Mouse (Mus musculus): Measurements from ENCODE around the gene Fam131c. TPM values are rescaled to one million over a fixed set of nuclear protein-coding genes. Genes with fewer than 3 reads are reported as not detected.

Gene Fam131c
- polyA plus RNA-seq, 1 experiment from 2014 or later, result 3.2 TPM

DNA sequence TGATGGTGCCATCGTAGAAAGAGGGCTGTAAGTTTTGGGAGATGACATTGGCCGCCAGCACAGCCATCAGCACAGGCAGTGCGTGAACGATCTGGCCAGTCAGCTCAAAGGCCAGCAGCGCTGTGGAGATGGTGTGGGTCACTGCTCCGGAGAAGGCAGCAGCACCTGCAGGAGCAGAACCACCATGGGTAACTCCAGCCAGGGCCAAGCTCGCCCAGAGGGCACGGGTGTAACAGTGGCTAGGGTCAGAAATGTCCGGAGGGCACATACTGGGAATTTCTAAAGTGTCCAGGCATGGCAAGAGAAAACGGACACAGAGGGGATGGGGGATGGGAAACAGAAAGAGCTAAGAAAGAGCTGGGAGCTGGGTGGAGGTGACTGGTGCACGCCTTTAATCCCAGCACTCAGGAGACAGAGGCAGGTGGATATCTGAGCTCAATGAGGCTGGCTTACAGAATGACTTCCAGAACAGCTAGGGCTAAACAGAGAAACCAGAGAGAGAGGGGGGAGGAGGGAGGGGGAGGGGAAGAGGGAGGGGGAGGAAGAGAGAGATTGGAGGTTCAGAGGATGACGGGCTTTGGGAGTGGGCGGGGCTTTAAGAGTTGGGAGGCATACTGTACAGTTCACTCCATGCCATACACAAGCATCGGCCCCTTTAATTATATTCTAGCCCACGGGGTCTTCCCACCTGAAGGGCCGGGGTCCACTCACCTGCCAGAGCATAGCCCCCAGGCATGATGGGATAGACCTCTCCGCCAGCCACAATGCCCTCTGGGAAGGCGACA, 21.5 kb downstream of the Fam131c start:
- Histone ChIP-seq H3K36me3 (ENCODE audit: insufficient read depth) (no peaks in the 10 kb centered on the region), H3K4me1 (ENCODE audit: insufficient read depth) (no peaks in the 10 kb centered on the region), H3K9ac (no peak overlapping the region), H3K27me3 (ENCODE audit: insufficient read depth, low read length) (peaks cover 3% of the 10 kb centered on the region), H3K9me3 (ENCODE audit: low read depth, low read length) (no peaks in the 10 kb centered on the region), H3K4me3 (ENCODE audit: low read depth, low read length) (no peak overlapping the region), H3K27ac (ENCODE audit: low read depth) (no peak overlapping the region), H3K4me2 (no peak overlapping the region)
- no peak for TF ChIP-seq CTCF (IDR thresholded peaks at IDR 0.05; ENCODE audit: low read depth)
- no peak for ATAC-seq (ENCODE audit: insufficient read depth)
- no peak for DNase-seq
- WGBS, result 70% methylated on average over 18 of the region's 18 CpGs

DNA sequence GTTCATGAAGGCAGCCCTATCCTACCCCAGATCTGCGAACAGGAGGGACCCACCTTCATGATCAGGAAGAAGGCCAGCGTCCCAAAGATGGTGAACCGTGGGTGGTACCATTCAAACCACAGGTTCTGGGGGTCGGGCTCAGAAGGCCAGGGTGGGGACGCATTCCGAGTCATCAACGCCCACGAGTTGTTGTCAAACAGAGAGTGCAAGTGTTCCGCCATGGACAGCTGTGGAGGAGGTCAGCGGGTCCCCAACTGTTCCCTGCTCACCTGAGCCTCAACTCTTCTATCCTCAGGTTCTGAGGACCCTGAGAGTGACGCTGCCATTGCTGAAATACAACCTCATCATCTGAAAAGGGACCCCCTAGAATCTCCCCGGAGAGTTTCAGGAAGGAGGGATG, 23.3 kb downstream of the Fam131c start:
- Histone ChIP-seq H3K4me2 (no peak overlapping the region), H3K9ac (no peak overlapping the region), H3K36me3 (ENCODE audit: insufficient read depth) (no peaks in the 10 kb centered on the region), H3K27me3 (ENCODE audit: insufficient read depth, low read length) (no peaks in the 10 kb centered on the region), H3K9me3 (ENCODE audit: low read depth, low read length) (no peaks in the 10 kb centered on the region), H3K27ac (ENCODE audit: low read depth) (no peak overlapping the region), H3K4me3 (ENCODE audit: low read depth, low read length) (no peak overlapping the region), H3K4me1 (ENCODE audit: insufficient read depth) (no peaks in the 10 kb centered on the region)
- ATAC-seq (ENCODE audit: insufficient read depth) (no peak), DNase-seq (no peak)
- TF ChIP-seq CTCF (IDR thresholded peaks at IDR 0.05; ENCODE audit: low read depth), result no peak
- 66% methylated on average over 12 of the region's 12 CpGs for WGBS

DNA sequence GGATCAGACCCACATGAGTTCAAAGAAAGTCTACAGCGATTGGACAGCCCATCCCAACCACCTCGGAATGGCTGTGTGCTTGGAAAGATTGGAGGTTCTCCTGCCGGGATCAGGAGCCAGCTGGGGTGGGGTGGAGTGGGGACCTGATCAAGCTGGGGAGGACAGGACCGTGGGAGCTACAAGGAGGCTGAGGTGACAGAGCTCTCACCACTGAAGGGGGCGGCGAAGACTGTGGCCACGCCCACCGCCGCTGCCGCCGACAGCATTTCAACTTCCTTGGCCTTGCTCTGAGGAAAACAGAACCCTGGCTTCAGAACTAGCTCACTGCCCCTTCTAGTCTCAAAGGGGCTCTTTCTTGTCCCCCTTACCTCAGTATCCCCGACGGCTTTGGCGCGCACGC, 26.7 kb downstream of the Fam131c start:
- 12% methylated on average over 16 of the region's 16 CpGs for WGBS
- DNase-seq (peak; percentile 50), ATAC-seq (ENCODE audit: insufficient read depth) (no peak)
- H3K4me3 ChIP-seq (ENCODE audit: low read depth, low read length), result no peak overlapping the region
- no peaks in the 10 kb centered on the region for H3K27me3 ChIP-seq (ENCODE audit: insufficient read depth, low read length)
- H3K9ac ChIP-seq, result peak overlapping the region; percentile 16; the same call in 1 of the 2 replicates
- TF ChIP-seq CTCF (IDR thresholded peaks at IDR 0.05; ENCODE audit: low read depth), result no peak
- no peaks in the 10 kb centered on the region for H3K36me3 ChIP-seq (ENCODE audit: insufficient read depth)
- H3K4me1 ChIP-seq (ENCODE audit: insufficient read depth), result no peaks in the 10 kb centered on the region
- peak overlapping the region; percentile 40 for H3K4me2 ChIP-seq
- H3K27ac ChIP-seq (ENCODE audit: low read depth), result no peak overlapping the region
- no peaks in the 10 kb centered on the region for H3K9me3 ChIP-seq (ENCODE audit: low read depth, low read length)

DNA sequence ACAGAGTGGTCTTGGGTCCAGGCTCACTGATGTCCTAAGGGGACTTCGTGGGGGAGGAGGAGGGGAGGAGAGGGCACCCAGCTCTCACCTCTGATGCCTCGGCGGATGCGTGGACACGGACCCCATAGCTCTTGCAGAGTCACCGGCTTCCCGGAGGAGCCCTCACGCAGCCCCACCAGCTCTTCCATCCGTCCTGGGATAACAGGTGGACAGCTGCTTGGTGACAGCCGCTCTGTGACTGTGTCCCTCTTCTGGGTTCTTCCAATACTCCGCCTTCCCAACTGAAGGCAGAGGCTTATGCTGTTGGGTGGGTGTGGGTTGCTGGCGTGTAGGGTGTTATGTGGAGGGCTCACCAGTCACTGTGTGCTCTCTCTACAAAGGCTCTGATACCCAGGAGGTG, 29.8 kb downstream of the Fam131c start:
- H3K9me3 ChIP-seq (ENCODE audit: low read depth, low read length), result no peaks in the 10 kb centered on the region
- no peak for ATAC-seq (ENCODE audit: insufficient read depth)
- no peak for TF ChIP-seq CTCF (IDR thresholded peaks at IDR 0.05; ENCODE audit: low read depth)
- H3K4me2 ChIP-seq, result no peak overlapping the region
- H3K9ac ChIP-seq, result peak overlapping the region; percentile 13; the same call in 1 of the 2 replicates
- H3K4me3 ChIP-seq (ENCODE audit: low read depth, low read length), result no peak overlapping the region
- H3K27me3 ChIP-seq (ENCODE audit: insufficient read depth, low read length), result no peaks in the 10 kb centered on the region
- H3K27ac ChIP-seq (ENCODE audit: low read depth), result no peak overlapping the region
- H3K4me1 ChIP-seq (ENCODE audit: insufficient read depth), result no peaks in the 10 kb centered on the region
- H3K36me3 ChIP-seq (ENCODE audit: insufficient read depth), result no peaks in the 10 kb centered on the region
- DNase-seq, result no peak
- 65% methylated on average over 12 of the region's 12 CpGs for WGBS

DNA sequence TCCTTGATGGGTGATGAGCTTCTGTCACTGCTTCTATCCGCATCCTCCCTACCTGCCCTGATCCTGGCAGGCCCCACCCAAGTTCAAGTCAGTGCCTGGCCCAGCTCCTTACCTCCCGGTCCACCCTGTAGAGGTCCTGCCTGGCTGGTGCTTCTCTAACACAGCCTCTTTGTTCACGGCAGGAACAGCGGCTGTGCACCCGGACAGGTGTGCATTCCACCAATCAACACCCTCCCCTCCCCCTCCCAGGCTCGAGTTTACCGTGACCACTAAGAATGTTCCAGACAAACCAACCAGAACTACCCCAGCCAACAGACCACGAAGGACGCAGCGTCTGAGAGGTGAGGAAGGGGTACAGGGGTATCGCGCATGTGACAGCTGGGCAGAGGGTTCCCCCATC, 30.5 kb downstream of the Fam131c start, which contains the start of gene Clcnka:
Gene Clcnka, minus strand, starts transcription at position 180 of the 400 bp plus-strand sequence.
- Histone ChIP-seq H3K27ac (ENCODE audit: low read depth) (no peak within 1 kb of the TSS), H3K36me3 (ENCODE audit: insufficient read depth) (no peaks in the 10 kb centered on the region), H3K4me2 (peak within 1 kb of the TSS; percentile 1; the same call in 1 of the 2 replicates), H3K4me1 (ENCODE audit: insufficient read depth) (no peaks in the 10 kb centered on the region), H3K9ac (peak within 1 kb of the TSS; percentile 13; the same call in 1 of the 2 replicates), H3K27me3 (ENCODE audit: insufficient read depth, low read length) (no peaks in the 10 kb centered on the region), H3K4me3 (ENCODE audit: low read depth, low read length) (no peak within 1 kb of the TSS), H3K9me3 (ENCODE audit: low read depth, low read length) (no peaks in the 10 kb centered on the region)
- ATAC-seq (ENCODE audit: insufficient read depth), result peak; percentile 56; the same call in 1 of the 2 replicates
- peak; percentile 17 for DNase-seq
- 47% methylated on average over 12 of the region's 12 CpGs for WGBS
- TF ChIP-seq CTCF (IDR thresholded peaks at IDR 0.05; ENCODE audit: low read depth), result no peak

DNA sequence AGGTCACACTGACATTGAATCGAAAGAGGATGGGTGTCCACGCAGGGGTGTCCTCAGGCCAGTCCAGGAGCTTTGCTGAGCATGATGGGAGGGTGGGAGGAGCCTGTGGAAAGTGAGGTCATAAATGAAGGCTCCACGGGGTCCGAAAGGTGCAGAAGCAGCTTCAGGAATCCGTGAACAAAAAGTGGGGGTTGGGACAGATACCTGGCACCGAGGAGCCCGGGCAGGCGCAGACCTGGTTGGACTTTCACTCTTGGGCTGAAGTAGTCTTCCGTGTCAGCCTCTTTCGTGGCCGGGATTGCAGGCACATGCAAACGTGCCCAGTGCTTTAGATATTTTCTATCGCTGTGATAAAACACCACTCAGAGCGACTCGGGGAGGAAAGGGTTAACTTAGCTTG, 32.2 kb downstream of the Fam131c start:
- ATAC-seq (ENCODE audit: insufficient read depth) (no peak), DNase-seq (peak; percentile 13)
- Histone ChIP-seq H3K4me2 (no peak overlapping the region), H3K27ac (ENCODE audit: low read depth) (no peak overlapping the region), H3K27me3 (ENCODE audit: insufficient read depth, low read length) (no peaks in the 10 kb centered on the region), H3K9ac (no peak overlapping the region), H3K36me3 (ENCODE audit: insufficient read depth) (no peaks in the 10 kb centered on the region), H3K4me1 (ENCODE audit: insufficient read depth) (no peaks in the 10 kb centered on the region), H3K9me3 (ENCODE audit: low read depth, low read length) (no peaks in the 10 kb centered on the region), H3K4me3 (ENCODE audit: low read depth, low read length) (no peak overlapping the region)
- WGBS, result 80% methylated on average over 15 of the region's 15 CpGs
- TF ChIP-seq CTCF (IDR thresholded peaks at IDR 0.05; ENCODE audit: low read depth), result no peak

DNA sequence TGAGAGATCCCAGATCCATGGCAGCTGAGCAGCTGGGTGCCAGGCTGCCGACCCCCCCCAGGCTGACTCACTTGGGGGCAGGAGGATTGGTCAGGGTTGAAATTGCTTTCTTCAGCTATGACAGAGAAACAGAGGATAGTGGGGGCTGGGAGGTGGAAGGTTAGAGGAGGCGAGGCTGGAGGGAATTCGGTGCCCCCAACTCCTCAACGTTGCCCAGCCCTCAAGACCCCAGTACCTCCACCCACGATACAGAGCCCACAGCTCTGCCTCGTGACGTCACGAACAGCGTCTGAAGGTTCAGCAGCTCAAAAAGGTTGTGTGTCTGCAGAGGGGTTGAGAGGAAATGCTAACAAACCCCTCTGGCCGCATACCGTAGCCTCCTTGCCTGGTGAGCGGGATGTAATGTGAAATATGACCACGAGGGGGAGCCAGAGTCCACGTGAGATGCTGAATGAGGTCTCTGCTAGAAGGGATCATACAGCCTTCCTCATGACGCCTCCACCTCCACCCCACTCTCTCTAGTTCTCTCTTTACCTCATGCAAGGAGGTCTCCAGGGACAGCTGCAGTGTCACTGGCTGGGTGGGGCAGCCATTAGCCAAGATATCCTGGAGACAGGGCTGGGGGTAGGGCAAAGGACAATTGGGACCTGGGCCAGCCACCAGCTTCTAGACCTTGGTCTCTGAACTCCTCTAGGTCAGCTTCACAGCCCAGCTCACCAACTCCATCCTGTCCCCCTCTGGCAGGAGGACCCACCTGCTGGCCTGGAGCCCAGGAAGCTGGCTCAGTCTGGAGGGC, 36.7 kb downstream of the Fam131c start:
- Histone ChIP-seq H3K9me3 (ENCODE audit: low read depth, low read length) (no peaks in the 10 kb centered on the region), H3K4me1 (ENCODE audit: insufficient read depth) (0 out of 2 replicates have a peak, but pooled peaks cover 3% of the 10 kb centered on the region), H3K27me3 (ENCODE audit: insufficient read depth, low read length) (no peaks in the 10 kb centered on the region), H3K4me2 (peak overlapping the region; percentile 46), H3K36me3 (ENCODE audit: insufficient read depth) (no peaks in the 10 kb centered on the region), H3K9ac (peak overlapping the region; percentile 24; the same call in 1 of the 2 replicates), H3K27ac (ENCODE audit: low read depth) (no peak overlapping the region), H3K4me3 (ENCODE audit: low read depth, low read length) (no peak overlapping the region)
- ATAC-seq (ENCODE audit: insufficient read depth), result peak; percentile 84
- WGBS, result 11% methylated on average over 15 of the region's 15 CpGs
- TF ChIP-seq CTCF (IDR thresholded peaks at IDR 0.05; ENCODE audit: low read depth), result peak; percentile 99
- peak; percentile 96 for DNase-seq
